Mouse (Mus musculus) kidney, adult 2 months (tissue): Measurements from ENCODE around the gene Hnrnpa2b1.

Source experiments
- CTCF ChIP-seq: fragments of 200-500 bp; conservative IDR thresholded peaks from 2 replicates; pipeline ENCODE4 v1.5.1; 2011; ENCODE audit warnings: low read depth, mild to moderate bottlenecking, control low read depth, low read length, moderate library complexity, mixed read lengths; ENCODE audit not compliant: insufficient read depth, insufficient read length
- POLR2A ChIP-seq: fragments of 200-500 bp; IDR thresholded peaks from one replicate; pipeline ENCODE4 v1.6.1; 2011; ENCODE audit warnings: low read depth, low read length, control low read depth

GRCm38 (mm10) chr6:51513745-51514144 is 44.1 kb upstream of the Hnrnpa2b1 start:
- TF ChIP-seq CTCF = no peak
- TF ChIP-seq POLR2A = no peak
